In genomic region chr3:96235836-96236235, GRCm38 (mm10) we compare ENCODE assay signal across 25 mouse cellular contexts. TPM values are rescaled to one million over a fixed set of nuclear protein-coding genes. Genes with fewer than 3 reads are reported as not detected.
DNase-seq lines count a peak whose midpoint lies in the region; ATAC-seq lines count a peak whose summit lies in the region.
"Had no signal": no experiment of that assay in that cellular context is flagged by ENCODE, and none has a peak within 500 bp of the region (broad histone marks: within the 10 kb centered on the region; RNA-seq: fewer than 3 reads in every experiment).

No protein-coding gene starts in this region.

- H3K9ac ChIP-seq in hindbrain, embryonic 12.5 days, result no peak overlapping the region
- no peak overlapping the region for H3K9ac ChIP-seq in hindbrain, embryonic 14.5 days
- H3K9ac ChIP-seq in liver, embryonic 13.5 days, result peak overlapping the region; percentile 88
- H3K9ac ChIP-seq in embryonic facial prominence, embryonic 13.5 days, result no peak overlapping the region
- H3K9ac ChIP-seq: heart, embryonic 13.5 days; limb, embryonic 13.5 days; lung, embryonic 14.5 days; stomach, embryonic 15.5 days had no signal

- peak overlapping the region; percentile 30; the same call in 1 of the 2 replicates for H3K27ac ChIP-seq in hindbrain, embryonic 12.5 days
- H3K27ac ChIP-seq in hindbrain, embryonic 14.5 days, result no peak overlapping the region
- H3K27ac ChIP-seq in liver, embryonic 13.5 days, result peak overlapping the region; percentile 97; the same call in 1 of the 2 replicates
- peak overlapping the region; percentile 7; the same call in 1 of the 2 replicates for H3K27ac ChIP-seq in embryonic facial prominence, embryonic 13.5 days
- H3K27ac ChIP-seq: heart, adult 2 months; heart, embryonic 13.5 days; stomach, embryonic 15.5 days had no signal

- no peak overlapping the region for H3K4me2 ChIP-seq in hindbrain, embryonic 12.5 days (replicated peaks)
- H3K4me2 ChIP-seq in hindbrain, embryonic 14.5 days (replicated peaks), result no peak overlapping the region
- H3K4me2 ChIP-seq in liver, embryonic 13.5 days, result peak overlapping the region; percentile 79
- no peak overlapping the region for H3K4me2 ChIP-seq in embryonic facial prominence, embryonic 13.5 days
- H3K4me2 ChIP-seq: limb, embryonic 13.5 days had no signal

- peaks cover 15% of the 10 kb centered on the region for H3K4me1 ChIP-seq in hindbrain, embryonic 12.5 days
- peaks cover 11% of the 10 kb centered on the region for H3K4me1 ChIP-seq in hindbrain, embryonic 14.5 days (replicated peaks; ENCODE audit: control insufficient read depth, insufficient read depth, low read length)
- H3K4me1 ChIP-seq in liver, embryonic 13.5 days (replicated peaks), result peaks cover 34% of the 10 kb centered on the region
- H3K4me1 ChIP-seq in embryonic facial prominence, embryonic 13.5 days, result peaks cover 27% of the 10 kb centered on the region

- no peaks in the 10 kb centered on the region for H3K9me3 ChIP-seq in hindbrain, embryonic 12.5 days (replicated peaks)
- H3K9me3 ChIP-seq in hindbrain, embryonic 14.5 days (ENCODE audit: control insufficient read depth, low read length), result no peaks in the 10 kb centered on the region
- H3K9me3 ChIP-seq in liver, embryonic 13.5 days (replicated peaks), result no peaks in the 10 kb centered on the region
- H3K9me3 ChIP-seq in embryonic facial prominence, embryonic 13.5 days, result no peaks in the 10 kb centered on the region
- H3K9me3 ChIP-seq: heart, embryonic 13.5 days; limb, embryonic 13.5 days; stomach, embryonic 15.5 days had no signal

- no peak for ATAC-seq in hindbrain, embryonic 12.5 days (ENCODE audit: low FRiP score)
- no peak for ATAC-seq in hindbrain, embryonic 14.5 days (ENCODE audit: low FRiP score)
- no peak for ATAC-seq in liver, embryonic 13.5 days (ENCODE audit: low read depth)
- no peak for ATAC-seq in embryonic facial prominence, embryonic 13.5 days (ENCODE audit: insufficient number of reproducible peaks, insufficient read depth, low FRiP score, low TSS enrichment, low read depth)
- ATAC-seq: activated CD4-positive, CD25-positive, alpha-beta regulatory T cell, adult 4 months; midbrain, embryonic 16.5 days had no signal

- no peaks in the 10 kb centered on the region for H3K27me3 ChIP-seq in hindbrain, embryonic 12.5 days
- no peaks in the 10 kb centered on the region for H3K27me3 ChIP-seq in hindbrain, embryonic 14.5 days (ENCODE audit: control insufficient read depth, insufficient read depth, low read length)
- H3K27me3 ChIP-seq in liver, embryonic 13.5 days, result no peaks in the 10 kb centered on the region
- no peaks in the 10 kb centered on the region for H3K27me3 ChIP-seq in embryonic facial prominence, embryonic 13.5 days
- H3K27me3 ChIP-seq: heart, embryonic 13.5 days; limb, embryonic 13.5 days; stomach, embryonic 15.5 days had no signal

- DNase-seq in hindbrain, embryonic 14.5 days (ENCODE audit: low spot score), result no peak
- DNase-seq in liver, embryonic 13.5 days, result no peak
- DNase-seq in liver (no peak), 3134 (ENCODE audit: extremely low read depth, insufficient read length, low spot score) (peak; percentile 40)
- DNase-seq in thymus, postnatal 25 days, result no peak
- DNase-seq: adrenal gland, adult 8-10 months; cerebellum, adult 18-20 months; cerebellum, postnatal 14 days; gastrocnemius, postnatal 36 days; heart, adult 2 months; heart, postnatal 14 days; kidney, adult 11 months; kidney, postnatal 14 days; layer of hippocampus, postnatal 36 days; thymus, postnatal 36 days had no signal

- H3K36me3 ChIP-seq in hindbrain, embryonic 12.5 days, result no peaks in the 10 kb centered on the region
- no peaks in the 10 kb centered on the region for H3K36me3 ChIP-seq in hindbrain, embryonic 14.5 days (replicated peaks; ENCODE audit: control insufficient read depth, insufficient read depth)
- no peaks in the 10 kb centered on the region for H3K36me3 ChIP-seq in liver, embryonic 13.5 days
- H3K36me3 ChIP-seq in embryonic facial prominence, embryonic 13.5 days, result no peaks in the 10 kb centered on the region
- H3K36me3 ChIP-seq: heart, embryonic 13.5 days; limb, embryonic 13.5 days; stomach, embryonic 15.5 days had no signal

- no peak overlapping the region for H3K4me3 ChIP-seq in hindbrain, embryonic 12.5 days
- H3K4me3 ChIP-seq in hindbrain, embryonic 14.5 days (replicated peaks; ENCODE audit: low read length), result no peak overlapping the region
- peak overlapping the region; percentile 64 for H3K4me3 ChIP-seq in liver, embryonic 13.5 days (replicated peaks)
- no peak overlapping the region for H3K4me3 ChIP-seq in embryonic facial prominence, embryonic 13.5 days
- H3K4me3 ChIP-seq: heart, adult 2 months; limb, embryonic 13.5 days had no signal

- WGBS in hindbrain, embryonic 12.5 days, result 62% methylated on average over 3 of the region's 3 CpGs
- 78% methylated on average over 3 of the region's 3 CpGs for WGBS in hindbrain, embryonic 14.5 days
- 61% methylated on average over 3 of the region's 3 CpGs for WGBS in liver, embryonic 13.5 days (ENCODE audit: insufficient replicate concordance)
- 50% methylated on average over 3 of the region's 3 CpGs for WGBS in embryonic facial prominence, embryonic 13.5 days

RNA-seq across cellular contexts. Expression of gene Hist2h3c2, which starts 3.1 kb away (rescaled TPM):
- polyA plus RNA-seq in hindbrain, embryonic 12.5 days (2016; fragmentation: Nextera tagmentation; extraction: Ambion mirVana), result 4.9 and 6.7 TPM in 2 replicates
- polyA plus RNA-seq in hindbrain, embryonic 14.5 days (2014; fragmentation: Nextera tagmentation; extraction: Ambion mirVana), result 1.2 and 1.7 TPM in 2 replicates
- 9.8 and 20.7 TPM in 2 replicates for polyA plus RNA-seq in liver, embryonic 13.5 days (2015; fragmentation: Nextera tagmentation; extraction: Ambion mirVana)
- polyA plus RNA-seq in embryonic facial prominence, embryonic 13.5 days (2015; fragmentation: Nextera tagmentation; extraction: Ambion mirVana), result 6.4 and 10.0 TPM in 2 replicates

RNA-seq across cellular contexts. Expression of gene Hist2h2aa2, which starts 4.2 kb away (rescaled TPM):
- polyA plus RNA-seq in hindbrain, embryonic 12.5 days (2016; fragmentation: Nextera tagmentation; extraction: Ambion mirVana), result 49.8 and 72.3 TPM in 2 replicates
- 32.2 and 46.8 TPM in 2 replicates for polyA plus RNA-seq in hindbrain, embryonic 14.5 days (2014; fragmentation: Nextera tagmentation; extraction: Ambion mirVana)
- polyA plus RNA-seq in liver, embryonic 13.5 days (2015; fragmentation: Nextera tagmentation; extraction: Ambion mirVana), result 53.6 and 86.4 TPM in 2 replicates
- polyA plus RNA-seq in embryonic facial prominence, embryonic 13.5 days (2015; fragmentation: Nextera tagmentation; extraction: Ambion mirVana), result 52.8 and 67.0 TPM in 2 replicates

RNA-seq across cellular contexts. Expression of gene Hist2h2aa1, which starts 9.5 kb away (rescaled TPM):
- polyA plus RNA-seq in hindbrain, embryonic 12.5 days (2016; fragmentation: Nextera tagmentation; extraction: Ambion mirVana), result 16.0 and 22.0 TPM in 2 replicates
- polyA plus RNA-seq in hindbrain, embryonic 14.5 days (2014; fragmentation: Nextera tagmentation; extraction: Ambion mirVana), result 12.0 and 16.6 TPM in 2 replicates
- 26.9 and 40.6 TPM in 2 replicates for polyA plus RNA-seq in liver, embryonic 13.5 days (2015; fragmentation: Nextera tagmentation; extraction: Ambion mirVana)
- 14.9 and 20.9 TPM in 2 replicates for polyA plus RNA-seq in embryonic facial prominence, embryonic 13.5 days (2015; fragmentation: Nextera tagmentation; extraction: Ambion mirVana)
- polyA plus RNA-seq: C2C12 had no signal

RNA-seq across cellular contexts. Expression of gene Hist2h3c1, which starts 10.6 kb away (rescaled TPM):
- polyA plus RNA-seq in hindbrain, embryonic 12.5 days (2016; fragmentation: Nextera tagmentation; extraction: Ambion mirVana), result 0.71 and 0.91 TPM in 2 replicates
- 0.18 and 1.6 TPM in 2 replicates for polyA plus RNA-seq in hindbrain, embryonic 14.5 days (2014; fragmentation: Nextera tagmentation; extraction: Ambion mirVana)
- polyA plus RNA-seq in liver, embryonic 13.5 days (2015; fragmentation: Nextera tagmentation; extraction: Ambion mirVana), result 2.3 TPM in 2 replicates
- 1.5 TPM in 1 of 2 replicates, not detected in the other for polyA plus RNA-seq in embryonic facial prominence, embryonic 13.5 days (2015; fragmentation: Nextera tagmentation; extraction: Ambion mirVana)
- polyA plus RNA-seq: activated CD4-positive, CD25-positive, alpha-beta regulatory T cell, adult 4 months; embryonic facial prominence, embryonic 14.5 days; heart, adult 2 months; midbrain, embryonic 16.5 days had no signal

RNA-seq across cellular contexts. Expression of gene Hist2h2be, which starts 14.9 kb away (rescaled TPM):
- 5.8 and 7.0 TPM in 2 replicates for polyA plus RNA-seq in hindbrain, embryonic 12.5 days (2016; fragmentation: Nextera tagmentation; extraction: Ambion mirVana)
- polyA plus RNA-seq in hindbrain, embryonic 14.5 days (2014; fragmentation: Nextera tagmentation; extraction: Ambion mirVana), result 4.7 and 5.0 TPM in 2 replicates
- 5.4 and 7.9 TPM in 2 replicates for polyA plus RNA-seq in liver, embryonic 13.5 days (2015; fragmentation: Nextera tagmentation; extraction: Ambion mirVana)
- polyA plus RNA-seq in embryonic facial prominence, embryonic 13.5 days (2015; fragmentation: Nextera tagmentation; extraction: Ambion mirVana), result 8.7 and 12.0 TPM in 2 replicates
